Mouse (Mus musculus): ENCODE results near the gene Urah.

DNA sequence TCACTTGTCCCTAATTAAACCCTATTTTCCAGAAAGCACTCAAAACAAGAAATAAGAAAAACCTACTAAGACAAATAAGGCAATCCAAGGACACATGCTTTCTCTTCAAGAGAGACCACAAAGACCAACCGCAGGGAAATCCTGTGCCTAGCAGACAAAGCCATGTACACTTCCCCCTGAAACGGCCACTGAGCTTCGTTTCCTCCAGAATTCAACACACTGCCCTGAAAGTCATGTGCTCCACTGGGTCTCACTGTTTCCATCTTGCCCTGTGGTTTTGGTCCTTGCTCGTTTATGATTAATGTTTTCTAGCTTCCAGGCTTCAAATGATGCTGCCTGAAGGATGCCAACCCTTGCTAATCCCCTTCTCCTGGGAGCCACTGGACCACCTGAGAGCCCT, 39.4 kb downstream of the Urah start:
- TF ChIP-seq CTCF (IDR thresholded peaks at IDR 0.05; ENCODE audit: low read depth) (no peak), EP300 (optimal IDR thresholded peaks at IDR 0.05) (no peak)
